Mouse (Mus musculus) G1E (cell line): ENCODE data around the gene Smox. TPM values are rescaled to one million over a fixed set of nuclear protein-coding genes. Genes with fewer than 3 reads are reported as not detected.

ENCODE experiments used
- ATAC-seq: 2 replicates; pipeline ENCODE4 v1.8.0; 2016; ENCODE audit warnings: mild to moderate bottlenecking; ENCODE audit not compliant: insufficient number of reproducible peaks, poor library complexity, low FRiP score, severe bottlenecking; ENCODE audit errors: extremely low read depth
- DNase-seq: peaks from one replicate; pipeline ENCODE4 v3.0.0; 2012; ENCODE audit warnings: low spot score
- H3K27me3 ChIP-seq: 2 replicates; pipeline ENCODE4 v1.6.1; 2012; ENCODE audit warnings: mild to moderate bottlenecking, low read length, inconsistent platforms; ENCODE audit not compliant: insufficient read depth
- H3K36me3 ChIP-seq: replicated peaks from 2 replicates; pipeline ENCODE3; 2012; ENCODE audit warnings: mild to moderate bottlenecking, inconsistent platforms
- H3K4me1 ChIP-seq: 2 replicates; pipeline ENCODE4 v1.6.1; 2012; ENCODE audit warnings: low read depth, low read length, inconsistent platforms, mixed read lengths; ENCODE audit not compliant: insufficient read depth
- H3K4me3 ChIP-seq: 2 replicates; pipeline ENCODE4 v1.5.1; 2012; ENCODE audit warnings: low read depth, mild to moderate bottlenecking, inconsistent platforms, low read length, moderate library complexity, mixed read lengths
- H3K9me3 ChIP-seq: replicated peaks from 2 replicates; pipeline ENCODE4 v1.6.1; 2012; ENCODE audit warnings: inconsistent platforms
- CTCF ChIP-seq: IDR thresholded peaks from 2 replicates; pipeline ENCODE4 v1.5.1; 2012; ENCODE audit warnings: low read depth, low read length, inconsistent platforms, mixed read lengths
- GATA1 ChIP-seq: IDR thresholded peaks from 2 replicates; pipeline ENCODE4 v1.6.1; 2012; ENCODE audit warnings: borderline replicate concordance, low read length, inconsistent platforms, mixed read lengths
- GATA2 ChIP-seq: IDR thresholded peaks from 2 replicates; pipeline ENCODE4 v1.6.1; 2012; ENCODE audit warnings: low read depth, low read length, inconsistent platforms, borderline replicate concordance
- POLR2AphosphoS5 ChIP-seq: IDR thresholded peaks from 2 replicates; pipeline ENCODE4 v1.6.1; 2012; ENCODE audit warnings: low read depth, low read length, inconsistent platforms; ENCODE audit not compliant: insufficient replicate concordance
- TAL1 ChIP-seq: conservative IDR thresholded peaks from 2 replicates; pipeline ENCODE4 v1.6.1; 2012; ENCODE audit warnings: low read depth, low read length, inconsistent platforms, mixed read lengths
- polyA plus RNA-seq: library from polyadenylated mRNA; stranded (reverse); fragments of >175 nt; gene quantifications from 2 replicates; pipeline ENCODE4 v1.2.3, GENCODE M21; 2012
- total RNA-seq, 2 experiments: library from RNA; stranded (forward) in 1 of 2; stranded (reverse) in 1 of 2; fragments of 200-1000 nt in 1 of 2; fragments of >200 nt in 1 of 2; fragmentation: Nextera tagmentation in 1 of 2; gene quantifications; 2 replicates each; pipeline ENCODE4 v1.2.3; 2014 to 2017

The Smox gene
- total and polyA plus RNA-seq, 3 experiments, result 0.05 to 3.3 (median 0.05) TPM

GRCm38 (mm10) chr2:131496125-131496820 is 5.0 kb downstream of the Smox start:
- ATAC-seq (no peak), DNase-seq (no peak)
- Histone ChIP-seq H3K27me3 (peaks cover 19% of the 10 kb centered on the region), H3K4me1 (no peaks in the 10 kb centered on the region; the same call in 1 of the 2 replicates), H3K36me3 (no peaks in the 10 kb centered on the region), H3K9me3 (no peaks in the 10 kb centered on the region), H3K4me3 (no peak overlapping the region)
- TF ChIP-seq POLR2AphosphoS5, result no peak
- no peak for TF ChIP-seq GATA2
- no peak for TF ChIP-seq CTCF
- no peak for TF ChIP-seq TAL1
- TF ChIP-seq GATA1, result no peak

DNA sequence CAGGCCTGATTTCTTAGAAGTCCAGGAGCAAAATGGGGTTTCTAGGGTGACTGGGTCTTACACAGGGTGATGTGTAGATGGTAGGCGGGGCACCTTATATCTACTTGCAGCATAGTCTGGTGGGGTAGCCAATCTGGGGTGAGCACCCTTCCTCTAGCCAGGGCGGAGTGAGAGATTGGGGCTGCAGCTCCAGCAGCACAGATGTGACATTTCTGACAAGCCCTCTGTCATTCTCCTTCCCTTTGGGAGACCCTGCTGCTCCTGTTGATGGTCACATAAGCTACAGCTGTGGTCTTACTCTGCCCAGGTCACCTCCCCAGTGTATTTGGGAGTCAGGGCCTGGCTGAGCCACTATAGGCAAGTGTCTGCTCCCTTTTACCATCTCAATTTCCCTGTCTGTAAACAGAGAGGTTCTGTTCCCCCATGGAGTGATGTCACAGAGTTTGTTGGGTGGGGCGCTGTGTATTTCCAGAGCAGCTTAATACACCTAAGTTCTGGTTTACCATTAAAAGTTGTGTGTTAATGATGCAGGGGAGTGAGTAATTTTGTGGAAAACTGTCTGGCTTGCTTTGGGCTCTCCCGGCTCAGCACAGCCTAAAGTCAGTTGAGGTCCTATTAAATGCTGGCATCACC is 6.0 kb downstream of the Smox start:
- no peaks in the 10 kb centered on the region for H3K36me3 ChIP-seq
- no peaks in the 10 kb centered on the region for H3K9me3 ChIP-seq
- no peak for TF ChIP-seq GATA1
- no peak for TF ChIP-seq GATA2
- no peak for TF ChIP-seq POLR2AphosphoS5
- TF ChIP-seq CTCF, result no peak
- no peak for TF ChIP-seq TAL1
- ATAC-seq (no peak), DNase-seq (no peak)
- no peaks in the 10 kb centered on the region for H3K4me1 ChIP-seq
- peaks cover 9% of the 10 kb centered on the region for H3K27me3 ChIP-seq
- no peak overlapping the region for H3K4me3 ChIP-seq

GRCm38 (mm10) chr2:131498219-131498618 is 6.9 kb downstream of the Smox start:
- no peak overlapping the region for H3K4me3 ChIP-seq

GRCm38 (mm10) chr2:131499290-131499845 is 8.1 kb downstream of the Smox start:
- no peak for ATAC-seq
- Histone ChIP-seq H3K36me3 (no peaks in the 10 kb centered on the region), H3K4me1 (no peaks in the 10 kb centered on the region), H3K9me3 (no peaks in the 10 kb centered on the region), H3K4me3 (no peak overlapping the region), H3K27me3 (no peaks in the 10 kb centered on the region; the same call in 1 of the 2 replicates)
- no peak for DNase-seq
- no peak for TF ChIP-seq CTCF
- TF ChIP-seq TAL1, result no peak
- no peak for TF ChIP-seq GATA1
- no peak for TF ChIP-seq GATA2
- TF ChIP-seq POLR2AphosphoS5, result no peak

More at GRCm38 (mm10) chr2:131498219-131498618, 6.9 kb downstream of the Smox start:
- Histone ChIP-seq H3K27me3 (peaks cover 2% of the 10 kb centered on the region; the same call in 1 of the 2 replicates), H3K4me1 (no peaks in the 10 kb centered on the region), H3K36me3 (no peaks in the 10 kb centered on the region), H3K9me3 (no peaks in the 10 kb centered on the region)
- ATAC-seq (no peak), DNase-seq (no peak)
- TF ChIP-seq TAL1, result no peak
- no peak for TF ChIP-seq GATA2
- no peak for TF ChIP-seq GATA1
- TF ChIP-seq CTCF, result no peak
- TF ChIP-seq POLR2AphosphoS5, result no peak

DNA sequence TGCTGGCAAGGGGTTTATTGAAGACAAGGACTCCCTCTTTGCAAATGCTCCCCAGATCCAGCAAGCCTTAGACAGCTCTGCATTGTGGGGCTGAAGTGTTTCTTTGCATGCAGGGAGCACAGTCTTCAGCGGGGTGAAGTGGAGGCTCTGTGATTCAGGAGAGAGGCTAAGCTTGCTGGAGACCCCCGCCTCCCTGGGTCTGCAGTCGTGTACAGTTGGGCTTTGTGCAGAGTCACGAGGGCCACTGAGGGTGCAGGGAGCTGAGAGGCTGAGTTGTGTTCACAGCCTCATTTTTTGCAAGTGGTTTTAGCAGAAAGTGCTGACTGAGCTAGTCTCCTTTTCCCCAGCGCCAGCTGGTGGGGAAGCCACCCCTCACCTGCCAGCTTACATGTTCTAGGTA is 10.6 kb downstream of the Smox start:
- Histone ChIP-seq H3K9me3 (no peaks in the 10 kb centered on the region), H3K27me3 (no peaks in the 10 kb centered on the region; the same call in 1 of the 2 replicates), H3K4me1 (no peaks in the 10 kb centered on the region), H3K36me3 (no peaks in the 10 kb centered on the region), H3K4me3 (no peak overlapping the region)
- no peak for ATAC-seq
- no peak for DNase-seq
- TF ChIP-seq POLR2AphosphoS5 (no peak), GATA2 (no peak), GATA1 (no peak), CTCF (no peak), TAL1 (no peak)

GRCm38 (mm10) chr2:131502561-131502960 is 11.3 kb downstream of the Smox start:
- Histone ChIP-seq H3K36me3 (no peaks in the 10 kb centered on the region), H3K4me1 (no peaks in the 10 kb centered on the region), H3K27me3 (no peaks in the 10 kb centered on the region; the same call in 1 of the 2 replicates), H3K4me3 (no peak overlapping the region), H3K9me3 (no peaks in the 10 kb centered on the region)
- ATAC-seq (no peak), DNase-seq (no peak)
- TF ChIP-seq GATA2, result no peak
- TF ChIP-seq CTCF, result no peak
- TF ChIP-seq GATA1, result no peak
- TF ChIP-seq POLR2AphosphoS5, result no peak
- no peak for TF ChIP-seq TAL1
